18 mouse cellular contexts compared by ENCODE assay signal in genomic region chr2:5426110-5426509, GRCm38 (mm10).
DNase-seq lines count a peak whose midpoint lies in the region; ATAC-seq lines count a peak whose summit lies in the region.
"Had no signal": no experiment of that assay in that cellular context is flagged by ENCODE, and none has a peak within 500 bp of the region (broad histone marks: within the 10 kb centered on the region; RNA-seq: fewer than 3 reads in every experiment).

No protein-coding gene starts in this region.

- H3K9ac ChIP-seq in forebrain, embryonic 12.5 days: no peak overlapping the region
- H3K9ac ChIP-seq in hindbrain, embryonic 16.5 days (ENCODE audit: low read depth, low read length): no peak overlapping the region
- H3K9ac ChIP-seq: embryonic facial prominence, embryonic 12.5 days; heart, embryonic 13.5 days; liver, embryonic 14.5 days had no signal

- peak; percentile 31 for DNase-seq in retina, embryonic 14.5 days (ENCODE audit: low spot score)
- DNase-seq in retina, postnatal 1 day: no peak
- DNase-seq in gastrocnemius, adult 18-20 months (ENCODE audit: low spot score): no peak
- no peak for DNase-seq in cerebellum, postnatal 25 days
- DNase-seq in kidney, adult 11 months: no peak
- DNase-seq: cerebellum, adult 2 months; gastrocnemius, postnatal 36 days; kidney, postnatal 10 days; layer of hippocampus, postnatal 36 days; lung, postnatal 14 days; right cerebral cortex, postnatal 14 days had no signal

- H3K27me3 ChIP-seq in forebrain, embryonic 12.5 days: no peaks in the 10 kb centered on the region
- H3K27me3 ChIP-seq in hindbrain, embryonic 16.5 days (replicated peaks; ENCODE audit: control insufficient read depth, insufficient read depth, low read length): no peaks in the 10 kb centered on the region
- H3K27me3 ChIP-seq: embryonic facial prominence, embryonic 12.5 days; heart, embryonic 13.5 days had no signal

- H3K4me1 ChIP-seq in forebrain, embryonic 12.5 days: peaks cover 22% of the 10 kb centered on the region
- peaks cover 6% of the 10 kb centered on the region; the same call in 1 of the 2 replicates for H3K4me1 ChIP-seq in hindbrain, embryonic 16.5 days (ENCODE audit: control insufficient read depth, insufficient read depth, low read depth, low read length)
- H3K4me1 ChIP-seq: embryonic facial prominence, embryonic 12.5 days; limb, embryonic 10.5 days had no signal

- WGBS in forebrain, embryonic 12.5 days: 4% methylated on average over 2 of the region's 2 CpGs
- WGBS in hindbrain, embryonic 16.5 days: 4% methylated on average over 2 of the region's 2 CpGs

- no peak overlapping the region for H3K4me2 ChIP-seq in forebrain, embryonic 12.5 days
- H3K4me2 ChIP-seq in hindbrain, embryonic 16.5 days (ENCODE audit: low read length): no peak overlapping the region
- H3K4me2 ChIP-seq: embryonic facial prominence, embryonic 12.5 days; heart, embryonic 13.5 days had no signal

- no peaks in the 10 kb centered on the region for H3K9me3 ChIP-seq in forebrain, embryonic 12.5 days
- no peaks in the 10 kb centered on the region for H3K9me3 ChIP-seq in hindbrain, embryonic 16.5 days (ENCODE audit: control insufficient read depth, low read length)
- H3K9me3 ChIP-seq: embryonic facial prominence, embryonic 12.5 days; heart, embryonic 13.5 days; limb, embryonic 10.5 days had no signal

- ATAC-seq in forebrain, embryonic 12.5 days (ENCODE audit: low FRiP score): peak; percentile 89
- ATAC-seq in hindbrain, embryonic 16.5 days: peak; percentile 62
- ATAC-seq: CD4-positive, CD25-positive, alpha-beta regulatory T cell, adult 4 months had no signal

- H3K4me3 ChIP-seq in forebrain, embryonic 12.5 days (replicated peaks): no peak overlapping the region
- H3K4me3 ChIP-seq in hindbrain, embryonic 16.5 days (ENCODE audit: low read length): no peak overlapping the region
- H3K4me3 ChIP-seq: embryonic facial prominence, embryonic 12.5 days; heart, embryonic 13.5 days; limb, embryonic 10.5 days had no signal

- H3K36me3 ChIP-seq in forebrain, embryonic 12.5 days (replicated peaks): no peaks in the 10 kb centered on the region
- H3K36me3 ChIP-seq in hindbrain, embryonic 16.5 days (ENCODE audit: control insufficient read depth, insufficient read depth, low read length): no peaks in the 10 kb centered on the region
- H3K36me3 ChIP-seq: embryonic facial prominence, embryonic 12.5 days; heart, embryonic 13.5 days; limb, embryonic 10.5 days had no signal

- peak overlapping the region; percentile 76; the same call in 1 of the 2 replicates for H3K27ac ChIP-seq in forebrain, embryonic 12.5 days
- no peak overlapping the region for H3K27ac ChIP-seq in hindbrain, embryonic 16.5 days (ENCODE audit: low read depth, low read length)
- H3K27ac ChIP-seq: embryonic facial prominence, embryonic 12.5 days; heart, embryonic 13.5 days; limb, embryonic 10.5 days; liver, embryonic 14.5 days had no signal
